Mouse (Mus musculus) midbrain, embryonic 11.5 days (tissue): ENCODE data around the gene Scn5a. TPM values are rescaled to one million over a fixed set of nuclear protein-coding genes. Genes with fewer than 3 reads are reported as not detected.

Experiments
- ATAC-seq: fragments of 200-750 bp; cut with Nextera tagmentation; 2 replicates; pipeline ENCODE4 v1.8.0; 2017; ENCODE audit warnings: moderate TSS enrichment, moderate library complexity; ENCODE audit not compliant: low FRiP score
- DNase-seq: peaks from one replicate; pipeline ENCODE4 v3.0.0; 2015; ENCODE audit warnings: low spot score; ENCODE audit errors: missing footprints
- H3K27ac ChIP-seq: fragments of 300-500 bp; sonication (generic); 2 replicates; pipeline ENCODE4 v1.5.1; 2014; ENCODE audit warnings: low read depth, low read length
- H3K27me3 ChIP-seq: fragments of 300-500 bp; sonication (generic); 2 replicates; pipeline ENCODE4 v1.6.1; 2014; ENCODE audit warnings: mild to moderate bottlenecking, low read length, moderate library complexity, mixed read lengths; ENCODE audit not compliant: control insufficient read depth, insufficient read depth
- H3K36me3 ChIP-seq: fragments of 300-500 bp; sonication (generic); 2 replicates; pipeline ENCODE4 v1.6.1; 2014; ENCODE audit warnings: mild to moderate bottlenecking, low read length, moderate library complexity, mixed read lengths; ENCODE audit not compliant: control insufficient read depth, insufficient read depth
- H3K4me1 ChIP-seq: fragments of 300-500 bp; sonication (generic); 2 replicates; pipeline ENCODE4 v1.6.1; 2014; ENCODE audit warnings: low read length; ENCODE audit not compliant: control insufficient read depth, insufficient read depth
- H3K4me2 ChIP-seq: fragments of 300-500 bp; sonication (generic); 2 replicates; pipeline ENCODE4 v1.6.1; 2014; ENCODE audit warnings: mild to moderate bottlenecking, moderate library complexity
- H3K4me3 ChIP-seq: fragments of 300-500 bp; sonication (generic); 2 replicates; pipeline ENCODE4 v1.5.1; 2014; ENCODE audit warnings: low read depth, low read length
- H3K9ac ChIP-seq: fragments of 300-500 bp; sonication (generic); 2 replicates; pipeline ENCODE4 v1.6.1; 2014; ENCODE audit warnings: low read length
- H3K9me3 ChIP-seq: fragments of 300-500 bp; sonication (generic); 2 replicates; pipeline ENCODE4 v1.6.1; 2016; ENCODE audit warnings: low read length; ENCODE audit not compliant: control insufficient read depth
- WGBS: fragments of 180-500 bp; shearing (Covaris S2); extraction: QIAGEN DNeasy Blood & Tissue Kit; methylation state at CpG from one replicate; pipeline ENCODE4 v1.1.7; 2014; 5-methylcytosine and 5-hydroxymethylcytosine counted together
- polyA plus RNA-seq: library from polyadenylated mRNA; unstranded; fragments of >200 nt; fragmentation: Nextera tagmentation; extraction: Ambion mirVana; gene quantifications from 2 replicates; pipeline ENCODE4 v1.2.1, GENCODE M21; 2014

The Scn5a gene
- polyA plus RNA-seq, 1 experiment from 2014 or later: 0.16 TPM

- ATAC-seq (no peak), DNase-seq (no peak)
- Histone ChIP-seq H3K27ac (no peak overlapping the region), H3K36me3 (no peaks in the 10 kb centered on the region), H3K27me3 (peaks cover 92% of the 10 kb centered on the region), H3K4me1 (no peaks in the 10 kb centered on the region), H3K9ac (no peak overlapping the region), H3K4me3 (no peak overlapping the region), H3K4me2 (no peak overlapping the region), H3K9me3 (peaks cover 3% of the 10 kb centered on the region; the same call in 1 of the 2 replicates)
- WGBS: 92% methylated on average over 8 of the region's 8 CpGs
Observed at GRCm38 (mm10) chr9:119523301-119523700, 55.5 kb downstream of the Scn5a start.

GRCm38 (mm10) chr9:119519116-119519515, 59.7 kb downstream of the Scn5a start:
- H3K4me1 ChIP-seq: no peaks in the 10 kb centered on the region
- no peak for DNase-seq
- no peak overlapping the region for H3K4me2 ChIP-seq
- no peaks in the 10 kb centered on the region for H3K36me3 ChIP-seq
- 45% methylated on average over 23 of the region's 23 CpGs for WGBS
- H3K9ac ChIP-seq: no peak overlapping the region
- peaks cover 93% of the 10 kb centered on the region for H3K27me3 ChIP-seq
- H3K9me3 ChIP-seq: no peaks in the 10 kb centered on the region
- no peak overlapping the region for H3K27ac ChIP-seq
- no peak overlapping the region for H3K4me3 ChIP-seq
- ATAC-seq: no peak

- WGBS: 74% methylated on average over 8 of the region's 8 CpGs
- DNase-seq (no peak), ATAC-seq (no peak)
- Histone ChIP-seq H3K4me2 (no peak overlapping the region), H3K27ac (no peak overlapping the region), H3K27me3 (peaks cover 84% of the 10 kb centered on the region), H3K9me3 (no peaks in the 10 kb centered on the region), H3K4me1 (no peaks in the 10 kb centered on the region), H3K9ac (no peak overlapping the region), H3K36me3 (no peaks in the 10 kb centered on the region), H3K4me3 (no peak overlapping the region)
Observed at GRCm38 (mm10) chr9:119518177-119518576, 60.6 kb downstream of the Scn5a start.

- Histone ChIP-seq H3K9me3 (no peaks in the 10 kb centered on the region), H3K36me3 (no peaks in the 10 kb centered on the region), H3K27ac (no peak overlapping the region), H3K4me1 (no peaks in the 10 kb centered on the region), H3K27me3 (peaks cover 77% of the 10 kb centered on the region), H3K4me2 (no peak overlapping the region), H3K4me3 (no peak overlapping the region), H3K9ac (no peak overlapping the region)
- WGBS: 31% methylated on average over 20 of the region's 20 CpGs
- no peak for DNase-seq
- no peak for ATAC-seq
Observed at GRCm38 (mm10) chr9:119517467-119517866, 61.3 kb downstream of the Scn5a start.

GRCm38 (mm10) chr9:119516815-119517214, 62.0 kb downstream of the Scn5a start:
- H3K36me3 ChIP-seq: no peaks in the 10 kb centered on the region
- no peak for DNase-seq
- no peak overlapping the region for H3K4me2 ChIP-seq
- WGBS: 75% methylated on average over 5 of the region's 5 CpGs
- no peak for ATAC-seq
- no peak overlapping the region for H3K9ac ChIP-seq
- no peaks in the 10 kb centered on the region for H3K9me3 ChIP-seq
- H3K27me3 ChIP-seq: peaks cover 70% of the 10 kb centered on the region
- no peak overlapping the region for H3K4me3 ChIP-seq
- no peaks in the 10 kb centered on the region for H3K4me1 ChIP-seq
- H3K27ac ChIP-seq: no peak overlapping the region

- Histone ChIP-seq H3K4me3 (no peak overlapping the region), H3K9ac (no peak overlapping the region), H3K36me3 (no peaks in the 10 kb centered on the region), H3K9me3 (no peaks in the 10 kb centered on the region), H3K27ac (no peak overlapping the region), H3K27me3 (peaks cover 59% of the 10 kb centered on the region), H3K4me2 (no peak overlapping the region), H3K4me1 (no peaks in the 10 kb centered on the region)
- ATAC-seq (no peak), DNase-seq (no peak)
- 94% methylated on average over 9 of the region's 9 CpGs for WGBS
Observed at GRCm38 (mm10) chr9:119515454-119515853, 63.4 kb downstream of the Scn5a start.

- Histone ChIP-seq H3K9ac (no peak overlapping the region), H3K4me2 (no peak overlapping the region), H3K36me3 (no peaks in the 10 kb centered on the region), H3K4me3 (no peak overlapping the region), H3K27me3 (peaks cover 55% of the 10 kb centered on the region), H3K4me1 (no peaks in the 10 kb centered on the region), H3K27ac (no peak overlapping the region), H3K9me3 (no peaks in the 10 kb centered on the region)
- 88% methylated on average over 8 of the region's 8 CpGs for WGBS
- ATAC-seq: no peak
- no peak for DNase-seq
Observed at GRCm38 (mm10) chr9:119514986-119515385, 63.8 kb downstream of the Scn5a start.

- no peaks in the 10 kb centered on the region for H3K9me3 ChIP-seq
- H3K27me3 ChIP-seq: peaks cover 43% of the 10 kb centered on the region
- no peak overlapping the region for H3K9ac ChIP-seq
- H3K4me3 ChIP-seq: no peak overlapping the region
- no peaks in the 10 kb centered on the region for H3K36me3 ChIP-seq
- WGBS: 83% methylated on average over 8 of the region's 8 CpGs
- no peak overlapping the region for H3K4me2 ChIP-seq
- no peak for DNase-seq
- H3K27ac ChIP-seq: no peak overlapping the region
- H3K4me1 ChIP-seq: no peaks in the 10 kb centered on the region
- ATAC-seq: no peak
Observed at GRCm38 (mm10) chr9:119513816-119514215, 65.0 kb downstream of the Scn5a start.

GRCm38 (mm10) chr9:119512993-119513392, 65.8 kb downstream of the Scn5a start:
- H3K27ac ChIP-seq: no peak overlapping the region
- DNase-seq: no peak
- H3K9ac ChIP-seq: no peak overlapping the region
- WGBS: 85% methylated on average over 9 of the region's 9 CpGs
- no peak overlapping the region for H3K4me2 ChIP-seq
- H3K27me3 ChIP-seq: peaks cover 35% of the 10 kb centered on the region
- no peaks in the 10 kb centered on the region for H3K36me3 ChIP-seq
- H3K9me3 ChIP-seq: no peaks in the 10 kb centered on the region
- no peak overlapping the region for H3K4me3 ChIP-seq
- no peak for ATAC-seq
- H3K4me1 ChIP-seq: no peaks in the 10 kb centered on the region

GRCm38 (mm10) chr9:119510902-119511301, 67.9 kb downstream of the Scn5a start:
- no peak overlapping the region for H3K27ac ChIP-seq
- no peak overlapping the region for H3K4me2 ChIP-seq
- peaks cover 16% of the 10 kb centered on the region for H3K27me3 ChIP-seq
- H3K9ac ChIP-seq: no peak overlapping the region
- H3K36me3 ChIP-seq: no peaks in the 10 kb centered on the region
- ATAC-seq: no peak
- no peak for DNase-seq
- WGBS: 79% methylated on average over 6 of the region's 6 CpGs
- H3K9me3 ChIP-seq: peaks cover 3% of the 10 kb centered on the region; the same call in 1 of the 2 replicates
- H3K4me1 ChIP-seq: no peaks in the 10 kb centered on the region
- H3K4me3 ChIP-seq: no peak overlapping the region
